8 mouse cellular contexts compared by ENCODE assay signal in genomic region chr10:81168087-81168431, GRCm38 (mm10). TPM values are rescaled to one million over a fixed set of nuclear protein-coding genes. Genes with fewer than 3 reads are reported as not detected.
DNase-seq lines count a peak whose midpoint lies in the region; ATAC-seq and TF ChIP-seq lines count a peak whose summit lies in the region.

No protein-coding gene starts in this region.

- H3K27ac ChIP-seq in limb, embryonic 14.5 days (replicated peaks; ENCODE audit: low read depth, low read length), result peak overlapping the region; percentile 73
- peak overlapping the region; percentile 88 for H3K27ac ChIP-seq in neural tube, embryonic 15.5 days (replicated peaks)

- H3K4me2 ChIP-seq in limb, embryonic 14.5 days (replicated peaks; ENCODE audit: low read depth, low read length, severe bottlenecking), result peak overlapping the region; percentile 78
- peak overlapping the region; percentile 86 for H3K4me2 ChIP-seq in neural tube, embryonic 15.5 days

- no peaks in the 10 kb centered on the region for H3K27me3 ChIP-seq in limb, embryonic 14.5 days (ENCODE audit: control insufficient read depth, insufficient read depth, low read length)
- no peaks in the 10 kb centered on the region for H3K27me3 ChIP-seq in neural tube, embryonic 15.5 days (replicated peaks)

- peaks cover 23% of the 10 kb centered on the region for H3K36me3 ChIP-seq in limb, embryonic 14.5 days (ENCODE audit: control insufficient read depth, insufficient read depth, low read length)
- peaks cover 11% of the 10 kb centered on the region for H3K36me3 ChIP-seq in neural tube, embryonic 15.5 days

- TF ChIP-seq POLR2A in limb, embryonic 14.5 days (IDR thresholded peaks at IDR 0.05; ENCODE audit: borderline replicate concordance, extremely low read depth, insufficient read depth, insufficient read length), result no peak

- H3K4me3 ChIP-seq in limb, embryonic 14.5 days (replicated peaks; ENCODE audit: low read length), result peak overlapping the region; percentile 93
- H3K4me3 ChIP-seq in neural tube, embryonic 15.5 days (replicated peaks), result peak overlapping the region; percentile 83

- peak; percentile 60 for DNase-seq in cerebellum, adult 8-10 months
- DNase-seq in cerebellum, adult 9-11 months, result no peak
- DNase-seq in thymus, postnatal 4 days, result peak; percentile 69
- no peak for DNase-seq in thymus, postnatal 25 days
- no peak for DNase-seq in limb, embryonic 14.5 days (ENCODE audit: low spot score)
- DNase-seq in embryo, embryonic 9.5 days (ENCODE audit: extremely low spot score), result no peak
- DNase-seq in kidney, adult 11 months, result no peak

- H3K9ac ChIP-seq in limb, embryonic 14.5 days (ENCODE audit: low read depth, low read length, severe bottlenecking), result peak overlapping the region; percentile 13; the same call in 1 of the 2 replicates
- H3K9ac ChIP-seq in neural tube, embryonic 15.5 days (replicated peaks), result peak overlapping the region; percentile 56; the same call in 1 of the 2 replicates

- ATAC-seq in limb, embryonic 14.5 days (ENCODE audit: low FRiP score, low read depth), result peak; percentile 62
- ATAC-seq in neural tube, embryonic 15.5 days (ENCODE audit: low FRiP score), result peak; percentile 64

- peaks cover 11% of the 10 kb centered on the region for H3K4me1 ChIP-seq in limb, embryonic 14.5 days (ENCODE audit: control insufficient read depth, insufficient read depth, low read length)
- H3K4me1 ChIP-seq in neural tube, embryonic 15.5 days, result peaks cover 48% of the 10 kb centered on the region

- H3K9me3 ChIP-seq in limb, embryonic 14.5 days (ENCODE audit: control insufficient read depth, low read length), result no peaks in the 10 kb centered on the region
- no peaks in the 10 kb centered on the region for H3K9me3 ChIP-seq in neural tube, embryonic 15.5 days (replicated peaks)

- WGBS in limb, embryonic 14.5 days, result 4% methylated on average over 5 of the region's 5 CpGs
- 7% methylated on average over 5 of the region's 5 CpGs for WGBS in neural tube, embryonic 15.5 days

RNA-seq across cellular contexts. Expression of gene Pias4, which starts 0.3 kb away (rescaled TPM):
- 35.1 and 49.4 TPM in 2 replicates for polyA plus RNA-seq in limb, embryonic 14.5 days (2012; rRNA removed)
- polyA plus RNA-seq in limb, embryonic 14.5 days (2014; fragmentation: Nextera tagmentation; extraction: Ambion mirVana), result 40.4 and 44.2 TPM in 2 replicates
- polyA plus RNA-seq in neural tube, embryonic 15.5 days (2015; fragmentation: Nextera tagmentation; extraction: Ambion mirVana), result 52.8 and 57.3 TPM in 2 replicates

RNA-seq across cellular contexts. Expression of gene Eef2, which starts 8.4 kb away (rescaled TPM):
- 1,329 and 1,559 TPM in 2 replicates for polyA plus RNA-seq in limb, embryonic 14.5 days (2012; rRNA removed)
- 544 and 581 TPM in 2 replicates for polyA plus RNA-seq in limb, embryonic 14.5 days (2014; fragmentation: Nextera tagmentation; extraction: Ambion mirVana)
- 493 and 549 TPM in 2 replicates for polyA plus RNA-seq in neural tube, embryonic 15.5 days (2015; fragmentation: Nextera tagmentation; extraction: Ambion mirVana)

RNA-seq across cellular contexts. Expression of gene Dapk3, which starts 14.7 kb away (rescaled TPM):
- polyA plus RNA-seq in limb, embryonic 14.5 days (2012; rRNA removed), result 73.0 and 81.8 TPM in 2 replicates
- polyA plus RNA-seq in limb, embryonic 14.5 days (2014; fragmentation: Nextera tagmentation; extraction: Ambion mirVana), result 57.7 and 60.9 TPM in 2 replicates
- polyA plus RNA-seq in neural tube, embryonic 15.5 days (2015; fragmentation: Nextera tagmentation; extraction: Ambion mirVana), result 65.7 and 70.4 TPM in 2 replicates

RNA-seq across cellular contexts. Expression of gene 4930442H23Rik, which starts 15.6 kb away (rescaled TPM):
- polyA plus RNA-seq in limb, embryonic 14.5 days (2012; rRNA removed), result not detected in 2 replicates
- polyA plus RNA-seq in limb, embryonic 14.5 days (2014; fragmentation: Nextera tagmentation; extraction: Ambion mirVana), result not detected in 2 replicates
- not detected in 2 replicates for polyA plus RNA-seq in neural tube, embryonic 15.5 days (2015; fragmentation: Nextera tagmentation; extraction: Ambion mirVana)

RNA-seq across cellular contexts. Expression of gene Zbtb7a, which starts 33.0 kb away (rescaled TPM):
- 17.7 and 21.0 TPM in 2 replicates for polyA plus RNA-seq in limb, embryonic 14.5 days (2012; rRNA removed)
- 30.6 and 35.9 TPM in 2 replicates for polyA plus RNA-seq in limb, embryonic 14.5 days (2014; fragmentation: Nextera tagmentation; extraction: Ambion mirVana)
- polyA plus RNA-seq in neural tube, embryonic 15.5 days (2015; fragmentation: Nextera tagmentation; extraction: Ambion mirVana), result 14.8 and 21.0 TPM in 2 replicates

Comparison
In these comparisons a context has a peak if more than half of its experiments do, and no peak if none do; other contexts are left out.
1. DNase-seq: peak in cerebellum, adult 8-10 months (single experiment) and thymus, postnatal 4 days (single experiment); none in cerebellum, adult 9-11 months (single experiment), thymus, postnatal 25 days (single experiment), limb, embryonic 14.5 days (single experiment), embryo, embryonic 9.5 days (single experiment) and kidney, adult 11 months (single experiment).